Mouse (Mus musculus) cerebellum, adult 11 months (tissue): ENCODE results near the gene Slc24a3.

Experiments
- DNase-seq: peaks from one replicate; pipeline ENCODE4 v3.0.0; 2022

The Slc24a3 gene

GRCm38 (mm10) chr2:145656716-145657115 lies 489.2 kb downstream of the Slc24a3 start:
- DNase-seq = no peak

GRCm38 (mm10) chr2:145661242-145661641 lies 493.7 kb downstream of the Slc24a3 start:
- no peak for DNase-seq

GRCm38 (mm10) chr2:145663899-145664298 lies 496.3 kb downstream of the Slc24a3 start:
- DNase-seq = no peak

DNA sequence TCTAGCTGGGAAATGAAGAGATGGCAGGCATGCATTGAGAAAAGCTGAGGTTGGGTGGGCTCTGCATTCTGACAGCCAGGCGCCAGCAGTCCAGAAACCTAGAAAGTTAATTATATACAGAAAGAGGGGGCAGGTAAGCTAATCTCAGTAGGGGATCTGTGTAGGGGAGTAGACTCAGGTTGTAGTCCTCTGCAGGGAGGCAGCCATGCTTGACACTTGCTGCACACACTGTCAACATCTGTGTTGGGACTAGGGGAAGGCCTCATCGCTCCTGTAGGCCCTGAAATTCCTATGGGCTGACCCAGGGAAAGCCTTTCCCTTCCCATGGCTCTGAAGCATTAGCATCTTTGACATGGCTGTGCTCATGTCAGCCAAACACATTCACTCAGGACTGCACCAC lies 496.8 kb downstream of the Slc24a3 start:
- no peak for DNase-seq

GRCm38 (mm10) chr2:145668135-145668534 lies 500.6 kb downstream of the Slc24a3 start:
- DNase-seq = no peak

GRCm38 (mm10) chr2:145670131-145670530 lies 502.6 kb downstream of the Slc24a3 start:
- no peak for DNase-seq

GRCm38 (mm10) chr2:145674496-145675141 lies 507.1 kb downstream of the Slc24a3 start:
- no peak for DNase-seq

GRCm38 (mm10) chr2:145675142-145675755 lies 507.7 kb downstream of the Slc24a3 start, which contains the start of gene Rin2:
TSS of gene Rin2 (plus strand) at chr2:145675215.
- peak; percentile 4 for DNase-seq

GRCm38 (mm10) chr2:145675756-145676543 lies 508.4 kb downstream of the Slc24a3 start:
- DNase-seq = peak; percentile 17

DNA sequence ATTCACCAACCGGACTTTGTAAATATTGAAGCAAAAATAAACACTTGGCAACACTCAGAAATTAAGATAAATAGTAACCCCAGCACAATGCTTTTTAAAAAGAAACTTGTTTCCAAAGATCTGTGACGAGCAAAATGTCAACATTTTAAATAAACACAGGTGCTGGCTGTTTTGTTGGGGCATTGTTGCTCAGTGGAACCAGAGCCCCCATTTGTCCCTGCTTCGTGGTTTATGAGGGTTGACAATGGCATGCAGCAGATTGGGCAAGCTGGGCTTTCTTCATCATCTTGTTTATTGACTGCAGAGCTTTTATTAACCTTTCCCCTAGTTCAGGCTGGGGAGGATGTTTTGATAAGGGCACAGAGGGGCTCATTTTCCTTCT lies 509.0 kb downstream of the Slc24a3 start:
- DNase-seq = no peak

DNA sequence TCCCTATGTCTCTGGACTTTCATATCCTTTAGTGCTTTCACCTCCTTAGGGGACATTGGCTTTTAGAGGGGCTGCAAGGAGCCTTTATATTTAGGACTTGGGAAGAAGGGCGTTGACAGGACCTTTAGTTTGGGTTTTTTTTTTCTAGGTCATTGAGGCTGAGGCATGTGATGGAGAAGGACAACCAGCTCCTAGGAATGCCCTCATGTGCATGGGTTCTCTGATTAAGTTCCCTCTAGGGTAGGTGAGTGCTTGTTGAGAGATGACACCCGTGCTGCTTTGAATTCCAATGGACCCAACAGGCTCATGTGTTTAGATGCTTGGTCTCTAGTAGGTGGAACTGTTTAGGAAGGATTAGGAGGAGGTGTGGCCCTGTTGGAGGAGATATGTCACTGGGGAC lies 509.4 kb downstream of the Slc24a3 start:
- no peak for DNase-seq

GRCm38 (mm10) chr2:145680141-145680540 lies 512.6 kb downstream of the Slc24a3 start:
- no peak for DNase-seq

DNA sequence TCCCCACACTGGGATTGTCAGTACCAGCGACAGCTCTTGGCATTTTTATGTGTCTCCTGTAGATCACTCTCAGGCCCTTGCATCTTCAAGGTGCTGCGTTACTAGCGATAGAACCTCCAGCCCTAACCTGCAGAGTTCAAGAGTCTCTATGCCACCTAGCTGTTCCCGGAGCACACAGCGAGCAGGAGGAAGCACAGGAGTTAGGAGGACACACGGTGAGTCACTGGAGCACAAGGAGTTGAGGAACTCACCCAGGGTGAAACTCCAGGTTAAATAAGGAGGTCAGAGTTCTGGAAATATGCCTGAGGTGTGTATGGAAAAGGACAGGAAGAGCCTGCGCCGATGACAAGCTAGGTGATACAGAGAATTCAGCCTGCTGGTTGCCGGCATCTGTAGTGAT lies 513.2 kb downstream of the Slc24a3 start:
- DNase-seq = no peak

GRCm38 (mm10) chr2:145681626-145682025 lies 514.1 kb downstream of the Slc24a3 start:
- DNase-seq = no peak

GRCm38 (mm10) chr2:145682924-145683323 lies 515.4 kb downstream of the Slc24a3 start:
- no peak for DNase-seq

GRCm38 (mm10) chr2:145683536-145683935 lies 516.0 kb downstream of the Slc24a3 start:
- DNase-seq = no peak

- no peak for DNase-seq
Observed at GRCm38 (mm10) chr2:145684151-145684550, 516.6 kb downstream of the Slc24a3 start.

- DNase-seq = no peak
Observed at GRCm38 (mm10) chr2:145684891-145685290, 517.3 kb downstream of the Slc24a3 start.

GRCm38 (mm10) chr2:145686017-145686416 lies 518.5 kb downstream of the Slc24a3 start:
- DNase-seq = no peak

- DNase-seq = no peak
Observed at GRCm38 (mm10) chr2:145691367-145692009, 523.9 kb downstream of the Slc24a3 start.
